Mouse (Mus musculus) kidney, adult 2 months (tissue): Measurements from ENCODE around the gene Mbtd1.

Source experiments
- CTCF ChIP-seq: fragments of 200-500 bp; conservative IDR thresholded peaks from 2 replicates; pipeline ENCODE4 v1.5.1; 2011; ENCODE audit warnings: low read depth, mild to moderate bottlenecking, control low read depth, low read length, moderate library complexity, mixed read lengths; ENCODE audit not compliant: insufficient read depth, insufficient read length
- POLR2A ChIP-seq: fragments of 200-500 bp; IDR thresholded peaks from one replicate; pipeline ENCODE4 v1.6.1; 2011; ENCODE audit warnings: low read depth, low read length, control low read depth

DNA sequence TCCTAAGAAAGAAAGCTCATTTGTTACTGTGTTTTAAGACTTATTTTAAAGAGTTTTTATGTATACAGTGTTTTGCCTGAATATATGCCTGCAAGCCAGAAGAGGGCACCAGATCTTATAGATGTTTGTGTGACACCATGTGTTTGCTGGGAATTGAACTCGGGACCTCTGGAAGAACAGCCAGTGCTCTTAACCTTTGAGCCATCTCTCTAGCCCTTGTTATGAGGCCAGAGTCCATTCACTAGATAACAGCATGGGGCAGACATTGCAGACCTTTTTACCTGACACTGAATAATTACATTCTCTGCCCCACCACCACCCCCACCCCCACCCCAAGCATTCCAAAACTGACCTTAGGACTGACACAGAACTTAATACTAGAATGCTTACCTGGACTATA lies 64.4 kb downstream of the Mbtd1 start:
- TF ChIP-seq POLR2A = no peak
- TF ChIP-seq CTCF = no peak
